Mouse (Mus musculus) megakaryocyte, embryonic 14.5 days (primary cell): ENCODE measurements at regions not wholly inside any gene's neighbourhood (a gene's known extent, or its start where the extent isn't known, plus 50 kb on each side); places are given as distances from the start of the nearest gene placed in this dataset.

ENCODE experiments used
- FLI1 ChIP-seq: IDR thresholded peaks from 2 replicates; pipeline ENCODE4 v1.6.1; 2012; ENCODE audit warnings: low read length, inconsistent platforms, mixed read lengths
- GATA1 ChIP-seq: IDR thresholded peaks from 3 replicates; pipeline ENCODE4 v1.6.1; 2012; ENCODE audit warnings: mixed read lengths, low read length, inconsistent platforms, borderline replicate concordance

GRCm38 (mm10) chr7:125308433-125308832 lies 136.0 kb upstream of the Kdm8 start:
- no peak for TF ChIP-seq GATA1
- no peak for TF ChIP-seq FLI1
